Mouse (Mus musculus): ENCODE results near the gene Camkk2.
A peak's percentile ranks its signal among the peaks of the same experiment; 100 is the strongest.

The Camkk2 gene

DNA sequence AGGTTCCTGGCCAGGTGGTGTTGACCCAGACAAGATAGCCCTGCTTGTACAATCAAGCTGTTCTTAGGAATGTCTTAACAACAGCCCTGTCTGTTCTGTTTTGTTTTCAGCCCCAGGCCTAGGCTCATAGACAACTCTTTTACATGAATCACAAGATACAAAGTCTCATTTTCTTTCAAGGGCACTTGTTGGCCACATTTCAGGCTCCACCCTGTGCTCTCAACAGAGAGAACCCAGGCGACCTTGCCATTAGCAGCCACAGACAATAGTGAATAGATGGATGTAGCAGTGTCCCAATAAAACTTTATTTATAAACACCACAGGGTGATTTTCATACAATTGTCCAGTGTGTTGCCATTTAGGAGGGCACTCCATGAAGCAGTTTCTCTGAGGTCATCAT lies 2.9 kb upstream of the Camkk2 start:
- no peak for DNase-seq (ENCODE audit: low read depth in 2 of 2, low spot score in 2 of 2)

- no peak for DNase-seq (ENCODE audit: low read depth in 2 of 2, low spot score in 2 of 2)
These were observed 1.7 kb upstream of the Camkk2 start for GRCm38 (mm10) chr5:122780791-122781432.

- DNase-seq (ENCODE audit: low read depth in 2 of 2, low spot score in 2 of 2), result peak; percentile 15 to 20
These were observed 680 bp downstream of the Camkk2 start for GRCm38 (mm10) chr5:122778231-122779226.

DNA sequence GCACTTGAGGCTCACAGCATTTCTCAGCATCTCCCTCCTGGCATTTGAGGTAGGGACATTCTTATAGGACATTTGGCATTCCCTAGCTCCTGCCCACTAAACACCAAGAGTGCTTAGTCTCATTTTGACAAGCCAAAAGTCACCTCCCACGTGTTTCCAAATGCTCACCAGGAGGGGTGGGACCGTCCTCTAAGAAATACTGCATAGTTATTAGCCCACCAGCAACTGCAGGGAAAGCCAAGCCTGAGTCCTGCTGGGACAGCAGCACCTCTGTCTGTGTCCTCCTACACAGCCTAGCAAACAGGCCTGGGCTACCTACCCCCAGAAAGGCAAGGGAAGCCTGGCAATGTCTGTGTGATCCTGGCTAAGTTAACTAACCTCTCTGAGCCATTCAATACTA lies 1.9 kb downstream of the Camkk2 start:
- DNase-seq (ENCODE audit: low read depth in 2 of 2, low spot score in 2 of 2), result no peak

DNA sequence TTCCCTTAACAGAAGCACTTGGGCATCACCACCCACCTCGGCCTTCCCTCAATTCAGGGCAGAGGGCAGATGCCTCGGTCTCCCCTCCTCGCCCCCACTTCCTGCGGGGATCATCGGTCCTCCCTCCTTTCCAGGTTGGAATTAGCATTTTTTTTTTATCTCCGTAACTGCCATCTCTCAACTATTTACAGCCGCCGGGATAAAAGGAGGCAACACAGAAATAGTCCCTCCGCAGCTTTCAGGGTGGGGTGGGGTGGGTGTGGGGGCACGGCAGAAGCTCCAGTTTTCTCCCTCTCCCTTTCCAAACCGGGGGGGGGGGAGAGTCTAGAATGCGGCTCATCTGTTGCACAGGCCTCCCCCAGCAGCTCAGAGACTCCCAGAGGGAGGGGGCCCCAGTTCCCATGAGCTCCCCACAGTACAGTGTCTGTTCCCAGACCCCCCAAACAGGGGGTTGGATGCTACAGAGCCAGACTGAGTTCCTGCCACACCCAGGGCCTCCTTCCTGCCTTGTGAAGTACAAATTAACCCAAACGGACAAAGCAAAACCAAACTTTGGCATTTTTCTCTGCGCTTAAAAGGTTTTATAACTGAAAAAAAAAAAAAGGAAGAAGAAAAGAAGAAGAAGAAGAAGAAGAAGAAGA lies 3.4 kb downstream of the Camkk2 start:
- no peak for DNase-seq (ENCODE audit: low read depth in 2 of 2, low spot score in 2 of 2)

DNA sequence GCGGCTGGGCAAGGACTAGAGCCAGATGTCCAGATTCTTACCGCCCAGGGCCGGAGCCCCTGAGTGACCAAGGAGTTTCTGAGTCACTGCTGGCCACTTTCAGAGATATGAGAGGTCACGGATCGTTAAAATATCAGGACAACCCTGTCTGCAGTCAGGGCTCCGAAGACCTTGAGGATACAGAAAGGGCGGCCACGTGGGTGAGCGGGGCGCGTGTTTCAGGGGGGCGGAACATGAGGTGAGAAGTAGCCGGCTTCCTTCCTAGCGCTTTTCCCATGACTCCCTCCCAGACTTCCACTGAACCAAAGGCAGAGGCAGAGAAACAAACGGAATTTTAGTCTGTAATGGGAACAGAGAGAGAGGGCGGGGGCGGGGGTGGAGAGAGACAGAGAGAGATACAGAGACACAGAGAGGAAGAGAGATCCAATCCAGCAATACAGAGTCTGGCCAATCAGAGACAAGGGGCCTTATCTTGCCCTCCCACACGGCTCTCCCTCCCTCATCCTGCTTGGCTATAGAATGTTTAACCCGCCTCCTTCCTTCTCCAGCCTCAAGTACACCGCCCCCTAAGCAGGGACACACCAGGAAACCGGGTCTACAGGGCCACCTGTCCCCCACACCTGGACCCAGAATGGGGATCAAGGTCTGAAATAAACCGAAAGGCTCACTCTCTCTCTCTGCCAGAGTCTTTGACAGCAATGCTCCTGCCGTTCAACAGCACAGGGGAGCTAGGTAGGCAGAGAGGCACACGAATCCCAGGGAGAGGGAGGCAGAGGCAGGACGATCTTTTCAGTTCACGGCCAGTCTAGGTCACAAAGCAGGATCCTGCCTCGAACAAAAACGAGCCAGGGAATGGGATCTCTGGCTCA lies 4.2 kb downstream of the Camkk2 start:
- no peak for DNase-seq (ENCODE audit: low read depth in 2 of 2, low spot score in 2 of 2)

GRCm38 (mm10) chr5:122773756-122774155 lies 5.5 kb downstream of the Camkk2 start:
- DNase-seq (ENCODE audit: low read depth in 2 of 2, low spot score in 2 of 2), result no peak

DNA sequence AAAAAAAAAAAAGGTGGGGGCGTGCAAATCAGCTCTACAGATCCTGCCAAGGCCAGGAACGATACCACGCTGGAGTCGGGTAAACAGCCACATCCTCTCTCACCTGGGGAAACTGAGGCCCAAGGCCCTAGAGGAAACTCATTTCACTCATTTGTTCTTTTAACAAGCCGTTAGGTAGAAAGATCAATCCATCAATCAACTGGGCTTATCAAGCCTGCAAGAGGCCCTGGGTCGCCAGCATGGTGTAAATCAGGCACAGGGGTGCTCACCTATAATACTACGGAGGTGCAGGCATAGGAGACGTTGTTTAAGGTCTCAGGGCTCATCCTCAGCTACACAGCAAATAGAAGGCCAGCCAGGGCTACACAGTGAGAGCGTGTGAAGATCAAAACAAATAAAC lies 7.8 kb downstream of the Camkk2 start:
- no peak for DNase-seq (ENCODE audit: low read depth in 2 of 2, low spot score in 2 of 2)

DNA sequence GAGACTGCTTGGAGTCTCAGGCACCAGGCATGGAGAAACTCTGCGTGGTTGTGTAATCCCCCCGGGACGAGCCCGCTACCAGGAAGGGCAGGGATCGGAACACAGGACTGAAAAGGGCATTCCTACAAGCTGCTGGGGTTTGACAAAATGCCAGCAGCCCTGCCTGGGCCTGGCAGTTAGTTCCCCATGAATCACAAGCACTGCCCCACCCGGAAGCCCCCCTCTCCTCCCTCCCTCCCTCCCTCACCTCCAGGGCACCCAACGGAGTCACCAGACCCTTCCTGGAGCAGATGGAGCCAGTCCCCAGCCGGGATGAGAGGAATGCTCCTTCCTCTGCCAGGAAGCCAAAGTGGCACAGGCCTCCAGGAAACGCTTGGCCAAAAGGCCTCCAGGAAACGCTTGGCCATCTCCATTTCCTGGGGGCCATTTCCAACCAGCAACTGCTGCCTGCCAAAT lies 8.4 kb downstream of the Camkk2 start:
- DNase-seq (ENCODE audit: low read depth in 2 of 2, low spot score in 2 of 2), result no peak

- DNase-seq (ENCODE audit: low read depth in 2 of 2, low spot score in 2 of 2), result no peak
These were observed 8.9 kb downstream of the Camkk2 start for GRCm38 (mm10) chr5:122770304-122770703.

DNA sequence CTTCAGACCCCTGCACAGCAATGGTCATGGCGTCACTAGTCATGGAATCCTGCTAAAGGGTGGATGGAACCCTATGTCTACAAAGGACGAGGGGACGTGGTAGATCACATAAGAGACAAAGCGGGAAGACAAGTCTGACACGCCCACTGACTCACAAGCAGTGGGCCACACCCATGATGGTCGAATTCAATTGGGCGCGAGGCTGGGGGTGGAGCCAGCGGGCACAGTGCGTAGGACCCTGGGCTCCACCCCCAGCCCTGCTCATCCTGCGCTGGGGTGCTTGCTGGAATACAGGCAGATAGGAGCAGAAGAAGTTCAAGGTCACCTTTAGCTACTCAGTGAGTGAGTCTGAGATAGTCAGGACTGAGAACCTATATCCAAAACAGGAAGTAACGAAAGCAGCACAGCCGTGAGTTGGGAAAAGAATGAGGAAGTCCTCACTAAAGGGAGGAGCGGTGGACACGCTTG lies 10.1 kb downstream of the Camkk2 start:
- no peak for DNase-seq (ENCODE audit: low read depth in 2 of 2, low spot score in 2 of 2)

GRCm38 (mm10) chr5:122767283-122767682 lies 11.9 kb downstream of the Camkk2 start:
- no peak for DNase-seq (ENCODE audit: low read depth in 2 of 2, low spot score in 2 of 2)

GRCm38 (mm10) chr5:122764032-122764464 lies 15.2 kb downstream of the Camkk2 start:
- no peak for DNase-seq (ENCODE audit: low read depth in 2 of 2, low spot score in 2 of 2)

DNA sequence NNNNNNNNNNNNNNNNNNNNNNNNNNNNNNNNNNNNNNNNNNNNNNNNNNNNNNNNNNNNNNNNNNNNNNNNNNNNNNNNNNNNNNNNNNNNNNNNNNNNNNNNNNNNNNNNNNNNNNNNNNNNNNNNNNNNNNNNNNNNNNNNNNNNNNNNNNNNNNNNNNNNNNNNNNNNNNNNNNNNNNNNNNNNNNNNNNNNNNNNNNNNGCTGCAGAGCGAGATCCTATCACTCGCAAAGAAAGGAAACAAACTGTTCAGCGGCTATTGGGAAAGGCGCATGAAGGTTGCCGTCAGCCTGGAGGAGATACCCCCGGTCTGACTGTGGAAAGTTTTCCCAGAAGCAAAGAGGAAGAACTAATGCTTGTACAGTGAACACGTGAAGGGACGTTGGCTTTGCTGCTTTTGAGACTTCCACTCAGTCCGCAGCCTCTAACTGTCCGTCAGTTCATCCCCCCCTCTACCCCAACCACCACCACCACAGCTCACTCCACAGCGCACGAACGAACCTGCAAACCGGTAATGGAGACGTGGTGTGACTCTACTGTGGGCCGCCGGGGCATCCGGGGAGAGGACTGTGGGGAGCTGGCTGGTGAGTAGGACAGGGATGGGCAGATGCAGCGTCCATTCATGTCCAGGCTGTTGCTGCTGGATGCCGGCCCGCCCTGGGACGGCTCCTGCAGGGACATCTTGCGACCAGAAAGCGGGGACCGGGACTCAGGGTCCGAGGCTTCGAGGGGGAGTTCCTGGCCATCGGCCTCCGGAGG lies 15.8 kb downstream of the Camkk2 start:
- DNase-seq (ENCODE audit: low read depth in 2 of 2, low spot score in 2 of 2), result no peak

DNA sequence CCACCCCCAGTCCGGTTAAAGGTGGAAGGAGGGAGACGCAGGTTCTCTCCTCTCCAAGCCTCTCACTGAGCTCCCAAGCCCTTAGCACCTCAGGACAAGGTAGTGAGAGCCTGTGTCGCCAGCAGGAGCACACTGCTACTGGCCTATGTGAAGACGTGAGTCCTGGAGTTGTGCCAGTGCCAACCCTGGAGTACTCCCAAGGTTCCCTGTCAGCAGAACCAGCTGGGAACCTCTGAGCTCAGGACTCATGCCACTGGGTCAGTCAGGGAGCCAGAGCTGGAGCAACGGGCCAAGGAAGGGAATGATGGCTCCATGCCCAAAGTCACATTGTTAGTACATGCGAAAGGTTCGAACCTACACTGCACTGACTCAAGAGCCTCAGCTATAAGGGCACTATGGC lies 22.5 kb downstream of the Camkk2 start:
- no peak for DNase-seq (ENCODE audit: low read depth in 2 of 2, low spot score in 2 of 2)

DNA sequence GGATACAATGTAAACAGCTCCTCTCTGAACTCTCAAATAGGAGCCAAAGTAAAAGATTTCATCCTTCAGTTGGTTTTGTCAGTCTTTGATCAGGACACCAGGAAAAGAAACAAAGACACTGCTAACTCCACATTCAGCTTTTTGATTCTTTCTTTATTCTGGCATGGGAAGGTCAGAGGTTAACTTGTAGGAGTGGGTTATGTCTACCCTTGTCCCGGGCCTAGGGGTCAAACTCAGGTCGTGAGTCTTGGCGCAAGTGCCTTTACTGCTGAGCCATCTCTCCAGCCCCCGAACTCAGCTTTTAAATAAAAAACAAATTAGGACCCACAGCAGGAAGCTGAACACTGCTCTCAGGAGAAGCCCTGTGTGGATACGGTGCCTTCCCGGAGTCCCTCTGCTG lies 23.1 kb downstream of the Camkk2 start:
- DNase-seq (ENCODE audit: low read depth in 2 of 2, low spot score in 2 of 2), result no peak

DNA sequence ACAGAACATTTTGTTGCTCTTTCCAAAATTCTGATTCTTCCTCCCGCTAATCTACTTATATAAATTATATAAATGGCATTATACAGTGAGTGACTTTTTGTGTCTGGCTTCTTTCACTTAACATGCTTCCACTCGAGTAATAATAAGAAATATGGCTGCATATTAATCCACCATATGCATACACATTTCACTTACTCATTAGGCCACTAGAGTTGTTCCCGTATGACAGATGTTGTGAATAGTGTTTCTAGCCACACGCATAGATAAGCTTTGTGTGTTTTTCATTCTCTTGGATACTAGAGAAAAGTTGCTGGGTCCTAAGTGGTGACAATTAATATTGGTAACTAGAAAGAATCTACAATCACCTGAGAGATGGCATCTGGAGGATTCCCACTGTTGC lies 23.6 kb downstream of the Camkk2 start:
- no peak for DNase-seq (ENCODE audit: low read depth in 2 of 2, low spot score in 2 of 2)

DNA sequence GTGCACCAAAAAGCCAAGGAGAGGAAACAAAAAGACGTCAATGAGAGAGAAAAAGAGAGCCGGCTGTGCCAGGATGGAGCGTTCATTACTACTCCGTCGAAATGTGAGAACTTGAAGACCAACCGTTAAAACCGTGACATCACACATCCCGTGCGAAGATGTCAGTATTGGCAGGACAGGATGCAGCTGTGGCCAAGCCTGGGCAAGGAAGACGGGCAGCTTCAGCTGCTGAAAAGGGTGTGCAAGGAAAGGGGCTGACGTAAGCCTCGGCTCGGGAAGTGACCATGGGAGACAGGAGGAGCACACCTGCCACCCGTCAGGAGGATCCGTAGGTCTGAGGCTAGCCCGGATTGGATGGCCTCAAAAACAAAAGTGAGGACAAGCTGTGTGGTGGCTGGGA lies 24.7 kb downstream of the Camkk2 start:
- no peak for DNase-seq (ENCODE audit: low read depth in 2 of 2, low spot score in 2 of 2)

- no peak for DNase-seq (ENCODE audit: low read depth in 2 of 2, low spot score in 2 of 2)
These were observed 31.3 kb downstream of the Camkk2 start for GRCm38 (mm10) chr5:122747950-122748349.

- DNase-seq (ENCODE audit: low read depth in 2 of 2, low spot score in 2 of 2), result no peak
These were observed 35.3 kb downstream of the Camkk2 start for GRCm38 (mm10) chr5:122743880-122744422.
